Mouse (Mus musculus) heart, embryonic 10.5 days (tissue): Measurements from ENCODE around the gene Hist1h1d. TPM values are rescaled to one million over a fixed set of nuclear protein-coding genes. Genes with fewer than 3 reads are reported as not detected.
"Not testable (repeated sequence)": the region's sequence is repeated elsewhere in the genome, so short reads cannot be mapped to it uniquely, and the experiment has no call there.

Experiments
- DNase-seq: peaks from one replicate; pipeline ENCODE4 v3.0.0-alpha.2; 2017; ENCODE audit warnings: low spot score
- H3K27ac ChIP-seq: fragments of 300-500 bp; sonication (generic); 2 replicates; pipeline ENCODE4 v1.5.1; 2016; ENCODE audit warnings: mild to moderate bottlenecking
- H3K27me3 ChIP-seq: fragments of 300-500 bp; sonication (generic); 2 replicates; pipeline ENCODE4 v1.6.1; 2016; ENCODE audit warnings: mild to moderate bottlenecking; ENCODE audit not compliant: poor library complexity, insufficient read depth, severe bottlenecking
- H3K36me3 ChIP-seq: fragments of 300-500 bp; sonication (generic); 2 replicates; pipeline ENCODE4 v1.6.1; 2016; ENCODE audit warnings: mild to moderate bottlenecking, moderate library complexity
- H3K4me1 ChIP-seq: fragments of 300-500 bp; sonication (generic); 2 replicates; pipeline ENCODE4 v1.6.1; 2016; ENCODE audit warnings: mild to moderate bottlenecking
- H3K4me3 ChIP-seq: fragments of 300-500 bp; sonication (generic); 2 replicates; pipeline ENCODE4 v1.5.1; 2016; ENCODE audit warnings: mild to moderate bottlenecking, moderate library complexity
- H3K9me3 ChIP-seq: fragments of 300-500 bp; sonication (generic); 2 replicates; pipeline ENCODE4 v1.6.1; 2016; ENCODE audit warnings: mild to moderate bottlenecking, moderate library complexity
- WGBS: fragments of 180-500 bp; shearing (Covaris S2); methylation state at CpG from one replicate; pipeline ENCODE4 v1.1.7; 2016; 5-methylcytosine and 5-hydroxymethylcytosine counted together
- polyA plus RNA-seq: library from polyadenylated mRNA; unstranded; fragments of >200 nt; fragmentation: Nextera tagmentation; extraction: Ambion mirVana; gene quantifications from 2 replicates; pipeline ENCODE4 v1.2.1, GENCODE M21; 2016

Gene Hist1h1d
- polyA plus RNA-seq, 1 experiment from 2014 or later = 0.36 TPM

DNA sequence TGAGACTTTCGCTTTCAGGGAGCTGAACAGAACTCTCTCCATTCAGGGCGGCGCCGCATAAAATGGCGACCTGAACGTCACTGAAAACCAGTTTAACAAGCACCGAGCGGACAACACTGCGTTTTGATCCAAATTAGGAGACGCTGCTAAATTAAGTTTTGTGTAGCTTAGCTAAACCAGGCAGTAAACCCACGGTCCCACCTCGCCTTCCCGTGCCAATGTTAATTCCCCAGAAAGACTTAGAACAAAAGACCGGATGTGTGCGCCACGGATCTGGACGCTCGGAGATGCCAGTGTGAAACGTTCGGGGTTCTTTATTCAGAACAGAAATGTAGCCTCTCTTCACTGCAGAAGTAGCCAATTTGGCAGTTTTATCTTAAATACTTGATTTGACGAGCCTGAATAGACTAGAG is 32.0 kb downstream of the Hist1h1d start:
- Histone ChIP-seq H3K4me3 (peak overlapping the region; percentile 59), H3K36me3 (no peaks in the 10 kb centered on the region), H3K27ac (peak overlapping the region; percentile 91), H3K9me3 (no peaks in the 10 kb centered on the region), H3K27me3 (no peaks in the 10 kb centered on the region), H3K4me1 (peaks cover 17% of the 10 kb centered on the region)
- WGBS = under 1% methylated on average over 21 of the region's 21 CpGs
- DNase-seq = peak; percentile 81

DNA sequence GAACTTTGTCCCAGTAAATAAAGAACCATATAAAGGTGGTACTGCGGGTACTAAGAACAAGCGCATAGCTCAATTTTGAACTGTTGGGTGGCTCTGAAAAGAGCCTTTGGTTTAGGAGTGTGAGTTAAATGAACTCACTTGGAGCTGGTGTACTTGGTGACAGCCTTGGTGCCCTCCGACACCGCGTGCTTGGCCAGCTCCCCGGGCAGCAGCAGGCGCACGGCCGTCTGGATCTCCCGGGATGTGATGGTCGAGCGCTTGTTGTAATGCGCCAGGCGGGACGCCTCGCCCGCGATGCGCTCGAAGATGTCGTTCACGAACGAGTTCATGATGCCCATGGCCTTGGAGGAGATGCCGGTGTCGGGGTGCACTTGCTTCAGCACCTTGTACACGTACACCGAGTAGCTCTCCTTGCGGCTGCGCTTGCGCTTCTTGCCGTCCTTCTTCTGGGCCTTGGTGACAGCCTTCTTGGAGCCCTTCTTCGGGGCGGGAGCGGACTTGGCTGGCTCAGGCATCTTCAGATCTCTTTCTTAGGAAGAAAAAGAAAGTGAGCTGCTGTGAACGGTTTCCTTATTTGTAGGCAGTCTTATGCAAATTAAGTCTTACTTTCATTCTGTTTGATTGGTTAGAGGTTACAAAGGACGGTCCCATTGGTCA is 32.5 kb downstream of the Hist1h1d start:
- not testable (repeated sequence) for H3K36me3 ChIP-seq, H3K9me3 ChIP-seq, H3K27me3 ChIP-seq
- Histone ChIP-seq H3K4me1 (peaks cover 17% of the 10 kb centered on the region), H3K27ac (peak overlapping the region; percentile 93), H3K4me3 (peak overlapping the region; percentile 59)
- peak; percentile 91 for DNase-seq
- under 1% methylated on average over 28 of the region's 36 CpGs for WGBS

DNA sequence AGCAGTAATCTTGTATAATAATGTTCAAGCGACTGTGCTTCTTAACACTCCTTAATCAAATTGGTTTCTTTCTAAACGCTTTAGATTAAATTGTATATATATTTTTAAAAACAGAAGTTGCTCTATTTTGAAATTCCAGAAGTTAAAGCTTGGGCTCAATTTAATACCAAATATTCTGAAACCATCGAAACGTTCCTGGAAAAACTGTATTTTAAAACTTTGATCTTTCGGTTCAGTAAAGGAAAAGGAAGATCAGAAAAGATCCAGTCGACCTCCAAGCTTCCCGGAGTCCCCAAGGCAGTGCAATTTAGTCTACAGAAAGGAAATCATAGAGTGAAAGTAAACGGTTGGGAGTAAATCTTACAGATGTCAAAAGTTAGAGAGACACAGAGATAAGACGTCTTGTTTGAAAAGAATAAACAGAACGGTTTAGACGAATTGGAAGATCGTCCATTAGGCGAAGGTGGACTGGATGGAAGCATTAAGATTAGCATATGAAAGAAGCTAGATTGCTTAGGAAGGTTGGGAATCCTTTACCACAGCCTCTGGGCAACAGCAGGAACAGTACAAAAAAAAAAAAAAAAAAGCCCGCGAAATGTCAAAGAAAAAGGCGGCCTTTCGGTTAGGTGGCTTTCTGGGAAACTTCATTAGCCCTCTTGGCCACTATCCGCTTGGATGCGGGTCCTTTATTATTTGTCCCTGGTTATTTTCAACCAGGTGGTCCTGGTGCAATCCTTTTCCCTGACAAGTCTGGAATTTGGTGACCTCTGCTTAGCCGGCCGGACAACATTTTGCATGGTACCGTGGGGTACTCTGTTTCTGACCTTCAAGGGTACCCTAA is 33.3 kb downstream of the Hist1h1d start:
- no peaks in the 10 kb centered on the region for H3K36me3 ChIP-seq
- H3K27ac ChIP-seq = peak overlapping the region; percentile 93
- WGBS = 4% methylated on average over 22 of the region's 22 CpGs
- peaks cover 17% of the 10 kb centered on the region for H3K4me1 ChIP-seq
- no peak for DNase-seq
- peak overlapping the region; percentile 59 for H3K4me3 ChIP-seq
- H3K9me3 ChIP-seq = no peaks in the 10 kb centered on the region
- H3K27me3 ChIP-seq = no peaks in the 10 kb centered on the region

DNA sequence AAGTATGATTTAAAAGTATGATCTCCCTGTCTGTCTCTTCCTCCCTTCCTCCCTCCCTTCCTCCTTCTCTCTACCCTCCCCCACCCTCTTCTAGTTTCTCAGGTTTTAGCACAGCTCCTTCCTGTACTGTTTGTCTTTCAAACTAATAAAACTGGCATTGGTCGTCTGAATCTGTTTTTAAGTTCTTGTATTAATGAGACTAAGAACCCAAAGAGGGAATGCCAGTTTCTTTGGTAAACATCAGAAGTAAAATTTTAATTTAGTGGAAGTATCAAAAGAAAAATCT is 33.8 kb downstream of the Hist1h1d start:
- peaks cover 15% of the 10 kb centered on the region for H3K4me1 ChIP-seq
- peak overlapping the region; percentile 59 for H3K4me3 ChIP-seq
- WGBS = 13% methylated on average over 1 of the region's 1 CpGs
- peak overlapping the region; percentile 93 for H3K27ac ChIP-seq
- H3K27me3 ChIP-seq = no peaks in the 10 kb centered on the region
- no peak for DNase-seq
- H3K36me3 ChIP-seq = no peaks in the 10 kb centered on the region
- H3K9me3 ChIP-seq = no peaks in the 10 kb centered on the region

DNA sequence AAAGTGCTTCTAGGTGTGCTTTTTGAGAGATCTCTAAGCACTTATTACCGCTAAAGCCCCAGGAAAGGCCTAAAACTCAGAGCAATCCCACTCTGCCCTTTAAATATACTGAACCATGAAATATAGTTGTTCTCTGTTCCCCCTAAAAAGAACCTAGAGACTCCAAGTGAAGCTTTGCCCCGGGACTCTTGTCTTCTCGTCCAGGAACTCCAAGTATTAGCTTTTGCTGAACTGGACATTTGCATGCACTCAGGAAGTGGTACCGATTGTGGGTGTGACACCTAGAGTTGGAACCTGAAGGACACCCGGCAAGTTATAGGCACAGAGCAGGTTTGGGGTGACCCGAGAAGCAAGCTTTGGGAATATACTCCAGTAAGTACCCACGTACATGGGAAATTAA is 38.1 kb downstream of the Hist1h1d start:
- Histone ChIP-seq H3K36me3 (no peaks in the 10 kb centered on the region), H3K27ac (no peak overlapping the region), H3K4me1 (peaks cover 15% of the 10 kb centered on the region), H3K9me3 (no peaks in the 10 kb centered on the region), H3K4me3 (no peak overlapping the region), H3K27me3 (no peaks in the 10 kb centered on the region)
- no peak for DNase-seq
- 89% methylated on average over 7 of the region's 7 CpGs for WGBS

DNA sequence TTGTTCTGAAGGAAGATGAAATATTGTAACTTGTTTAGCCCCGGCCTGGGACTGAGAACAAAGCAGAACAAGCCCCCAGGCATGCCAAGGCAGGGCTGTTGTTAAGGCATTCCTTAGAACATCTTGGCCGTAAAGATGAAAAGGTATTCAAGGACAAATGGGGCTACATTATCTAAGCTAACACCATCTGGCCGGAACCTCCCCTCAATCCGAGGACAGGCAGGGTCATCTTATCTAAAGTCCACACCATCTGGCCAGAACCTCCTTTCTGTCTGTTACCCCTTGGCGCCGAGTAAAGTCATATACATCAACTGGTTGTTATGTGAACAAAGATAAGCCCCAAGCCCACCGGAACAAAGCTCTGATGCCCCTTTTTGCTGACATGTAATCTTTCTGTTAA is 38.8 kb downstream of the Hist1h1d start:
- H3K4me1 ChIP-seq = peaks cover 11% of the 10 kb centered on the region
- H3K27me3 ChIP-seq, H3K9me3 ChIP-seq, H3K36me3 ChIP-seq, DNase-seq, H3K27ac ChIP-seq, H3K4me3 ChIP-seq: not testable (repeated sequence)
- WGBS = 73% methylated on average over 7 of the region's 7 CpGs

DNA sequence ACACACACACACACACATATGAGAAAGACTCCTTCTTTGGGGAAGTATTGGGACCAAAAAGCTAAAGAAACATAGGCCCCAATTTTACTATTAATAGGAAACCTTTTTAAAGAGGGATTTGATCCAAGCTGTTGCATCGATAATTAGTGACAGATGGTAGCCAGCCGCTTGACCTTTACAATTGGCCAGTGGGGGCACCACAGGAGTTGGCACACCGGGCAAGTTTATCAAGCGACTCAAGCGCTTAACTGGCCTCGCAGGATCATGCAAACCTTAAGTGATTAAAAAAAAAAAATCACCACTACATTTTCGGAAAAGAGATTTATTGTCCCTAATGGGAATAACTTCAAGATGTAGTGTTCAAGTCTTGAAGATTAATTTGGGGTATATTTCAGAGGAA is 39.6 kb downstream of the Hist1h1d start:
- Histone ChIP-seq H3K27me3 (no peaks in the 10 kb centered on the region), H3K4me3 (no peak overlapping the region), H3K27ac (0 out of 2 replicates have a peak overlapping the region, but pooled peaks have one; percentile 12), H3K4me1 (peaks cover 8% of the 10 kb centered on the region; the same call in 1 of the 2 replicates), H3K36me3 (no peaks in the 10 kb centered on the region), H3K9me3 (no peaks in the 10 kb centered on the region)
- 85% methylated on average over 7 of the region's 7 CpGs for WGBS
- no peak for DNase-seq

DNA sequence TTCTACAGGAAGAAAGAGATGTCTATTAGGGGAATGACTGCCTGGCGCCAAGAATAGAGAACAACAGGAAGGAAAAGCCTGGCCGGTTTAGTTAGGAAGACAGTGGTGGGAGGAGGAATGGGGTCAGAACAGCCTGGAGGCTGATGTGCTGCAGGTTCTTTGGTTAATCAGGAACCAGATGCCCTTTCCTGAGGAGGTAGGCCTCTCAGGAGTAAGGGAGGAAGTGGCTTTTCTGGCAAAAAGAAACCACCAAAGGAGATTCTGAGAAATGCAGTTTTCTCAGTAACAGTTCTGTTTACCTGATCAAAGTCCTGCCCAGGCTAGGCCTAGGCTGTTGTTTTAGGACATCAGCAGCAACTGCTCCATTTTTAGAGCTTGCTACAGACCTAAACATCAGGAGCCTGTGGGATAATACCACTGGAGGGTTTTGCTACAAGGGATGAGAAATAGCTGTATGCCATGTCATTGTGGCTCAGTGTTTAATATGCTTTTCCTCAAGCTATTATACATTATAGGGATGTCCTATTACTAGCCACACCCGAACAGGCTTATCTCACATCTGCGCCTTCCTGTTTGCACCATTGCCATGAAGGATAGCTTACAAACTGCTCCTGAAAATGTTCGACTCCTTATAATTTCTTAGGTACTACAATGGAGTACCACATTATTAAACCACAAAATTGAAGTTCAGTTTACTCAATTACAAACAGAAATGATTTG is 40.1 kb downstream of the Hist1h1d start:
- Histone ChIP-seq H3K27me3 (no peaks in the 10 kb centered on the region), H3K4me1 (peaks cover 8% of the 10 kb centered on the region; the same call in 1 of the 2 replicates), H3K4me3 (no peak overlapping the region), H3K36me3 (no peaks in the 10 kb centered on the region), H3K27ac (0 out of 2 replicates have a peak overlapping the region, but pooled peaks have one; percentile 12), H3K9me3 (no peaks in the 10 kb centered on the region)
- WGBS = 70% methylated on average over 5 of the region's 5 CpGs
- no peak for DNase-seq

DNA sequence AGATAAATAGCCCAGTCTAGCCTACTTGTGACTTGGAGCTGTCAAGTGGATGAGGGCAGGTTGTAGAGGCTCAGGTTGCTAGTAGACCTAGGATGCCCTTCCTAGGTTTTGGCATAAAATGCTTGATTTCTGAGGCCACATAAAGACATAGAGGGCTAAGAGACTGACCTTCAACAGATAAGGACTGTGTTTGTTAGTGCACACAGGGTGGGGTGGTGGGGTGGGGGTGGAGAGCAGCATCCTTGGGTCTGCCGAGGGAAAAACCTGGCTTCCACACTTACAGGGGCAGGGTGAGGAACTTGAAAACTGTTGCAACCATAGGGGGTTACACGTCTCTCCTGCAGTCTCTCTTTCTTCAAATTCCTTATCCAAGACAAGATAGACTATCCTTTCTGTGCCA is 42.1 kb downstream of the Hist1h1d start:
- Histone ChIP-seq H3K9me3 (no peaks in the 10 kb centered on the region), H3K4me1 (peaks cover 8% of the 10 kb centered on the region; the same call in 1 of the 2 replicates), H3K4me3 (no peak overlapping the region), H3K27me3 (no peaks in the 10 kb centered on the region), H3K36me3 (no peaks in the 10 kb centered on the region), H3K27ac (no peak overlapping the region)
- 66% methylated on average over 2 of the region's 2 CpGs for WGBS
- no peak for DNase-seq

DNA sequence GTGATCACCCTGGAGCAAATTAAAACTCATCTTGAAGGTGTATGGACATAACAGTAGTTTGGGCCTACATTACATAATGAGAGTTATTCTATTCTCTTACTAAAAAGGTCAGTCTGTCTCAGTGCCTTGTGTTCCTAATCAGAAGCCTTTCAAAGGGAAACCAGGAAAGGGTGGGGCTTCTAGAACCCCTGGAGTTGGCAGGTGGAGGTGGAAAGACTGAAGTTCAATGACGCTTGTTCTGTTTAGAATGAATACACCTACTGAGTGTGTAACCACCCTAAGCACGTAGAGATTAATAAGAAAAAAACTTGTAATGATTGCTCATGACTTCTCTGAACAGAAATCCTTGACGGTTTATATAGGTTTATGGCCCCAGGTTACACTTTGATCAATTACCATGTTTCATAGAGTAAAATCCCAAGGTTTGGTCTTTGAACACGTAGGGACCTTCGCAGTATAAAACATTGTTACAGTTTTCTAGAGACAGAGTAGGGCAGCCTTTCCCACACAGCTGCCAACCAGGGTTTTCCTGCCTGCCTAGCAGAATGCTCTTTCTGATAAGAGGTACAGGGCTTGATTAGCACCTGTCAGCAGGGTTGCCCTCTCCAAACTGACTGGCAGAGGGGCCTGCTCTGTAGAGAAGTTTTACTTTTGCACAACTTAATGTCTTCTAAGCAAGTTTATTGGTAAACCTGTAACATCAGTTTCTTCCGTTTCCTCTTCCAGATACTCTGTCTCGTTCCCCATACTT is 42.7 kb downstream of the Hist1h1d start:
- Histone ChIP-seq H3K4me1 (peaks cover 8% of the 10 kb centered on the region; the same call in 1 of the 2 replicates), H3K4me3 (no peak overlapping the region), H3K27ac (no peak overlapping the region), H3K9me3 (no peaks in the 10 kb centered on the region), H3K27me3 (no peaks in the 10 kb centered on the region), H3K36me3 (no peaks in the 10 kb centered on the region)
- no peak for DNase-seq
- WGBS = 80% methylated on average over 7 of the region's 7 CpGs

DNA sequence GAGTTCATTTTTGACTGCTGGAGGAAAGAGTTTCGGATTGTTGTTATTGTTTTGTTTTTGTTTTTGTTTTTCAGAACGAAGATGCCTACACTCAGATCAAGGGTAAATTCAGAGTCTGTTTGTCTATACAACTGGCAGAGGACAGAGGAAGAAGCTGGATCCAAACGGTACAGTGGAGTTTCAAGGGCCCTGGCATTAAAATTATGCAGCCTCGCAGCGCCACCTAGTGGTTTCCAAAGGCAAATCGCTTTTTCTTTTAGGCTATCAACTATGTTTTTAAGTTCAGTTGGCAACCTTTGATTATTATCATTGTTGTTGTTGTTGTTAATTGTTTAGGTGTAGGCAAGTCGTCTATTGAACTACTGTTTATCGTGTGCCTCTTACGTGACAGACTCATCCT is 44.9 kb downstream of the Hist1h1d start:
- H3K4me3 ChIP-seq = no peak overlapping the region
- peaks cover 8% of the 10 kb centered on the region; the same call in 1 of the 2 replicates for H3K4me1 ChIP-seq
- peak; percentile 85 for DNase-seq
- H3K27ac ChIP-seq = no peak overlapping the region
- H3K36me3 ChIP-seq = no peaks in the 10 kb centered on the region
- whole genome bisulfite sequencing = 7% methylated on average over 9 of the region's 9 CpGs
- no peaks in the 10 kb centered on the region for H3K9me3 ChIP-seq
- H3K27me3 ChIP-seq = no peaks in the 10 kb centered on the region

DNA sequence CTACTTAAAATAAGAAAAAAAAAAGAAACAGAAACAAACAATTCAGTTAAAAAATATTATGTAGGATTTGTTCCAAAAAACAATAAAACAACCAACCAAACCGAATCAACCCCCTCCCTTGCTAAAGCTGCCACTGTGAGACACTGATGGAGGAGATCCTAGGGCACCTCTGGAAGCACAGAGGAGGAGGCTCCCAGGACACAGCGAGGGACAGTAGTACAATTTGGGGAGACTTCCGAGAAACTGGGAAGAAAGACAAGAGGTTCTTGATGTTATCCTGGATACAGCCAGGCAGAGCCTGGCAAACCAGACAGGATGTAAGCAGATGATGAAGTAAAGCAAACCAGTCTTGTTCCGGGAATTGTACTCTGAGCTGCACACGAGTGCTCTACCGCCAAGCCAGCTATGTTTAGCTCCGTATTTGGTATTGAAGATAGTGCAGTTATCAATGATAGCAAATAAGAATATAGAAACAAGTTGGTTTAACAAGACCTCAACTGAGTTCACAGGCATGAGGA is 50.2 kb downstream of the Hist1h1d start:
- Histone ChIP-seq H3K9me3 (no peaks in the 10 kb centered on the region), H3K36me3 (no peaks in the 10 kb centered on the region), H3K27me3 (no peaks in the 10 kb centered on the region), H3K4me3 (no peak overlapping the region), H3K4me1 (no peaks in the 10 kb centered on the region), H3K27ac (no peak overlapping the region)
- 60% methylated on average over 7 of the region's 7 CpGs for WGBS
- DNase-seq = no peak
